Mouse (Mus musculus): ENCODE measurements around the gene Capn5. TPM values are rescaled to one million over a fixed set of nuclear protein-coding genes. Genes with fewer than 3 reads are reported as not detected.

Capn5 gene
- 24.1 and 26.1 TPM in 2 replicates for polyA plus RNA-seq (2015; fragmentation: Nextera tagmentation; extraction: Ambion mirVana)

GRCm38 (mm10) chr7:98177929-98178559 is at the start of gene Capn5:
Gene Capn5 (minus strand): TSS chr7:98178274.

GRCm38 (mm10) chr7:98199381-98199780 is 21.3 kb upstream of the Capn5 start, which contains the start of gene B3gnt6:
Gene B3gnt6 (minus strand): TSS chr7:98199481.

GRCm38 (mm10) chr7:98145402-98145801 is 32.7 kb downstream of the Capn5 start, which contains the start of gene Omp:
Gene Omp (minus strand): TSS chr7:98145502.

GRCm38 (mm10) chr7:98119179-98119960 is 58.7 kb downstream of the Capn5 start, which contains the start of gene Myo7a:
Gene Myo7a (minus strand): TSS chr7:98119524.

Other genes with a start within 250 kb of the Capn5 start
- gene Myo7a, start 58.8 kb downstream of the Capn5 start, polyA plus RNA-seq (2015; fragmentation: Nextera tagmentation; extraction: Ambion mirVana), result 7.6 and 8.0 TPM in 2 replicates
- 1.1 and 1.6 TPM in 2 replicates for gene Omp, start 32.8 kb downstream of the Capn5 start, polyA plus RNA-seq (2015; fragmentation: Nextera tagmentation; extraction: Ambion mirVana)
- gene B3gnt6, start 21.2 kb upstream of the Capn5 start, polyA plus RNA-seq (2015; fragmentation: Nextera tagmentation; extraction: Ambion mirVana), result not detected in 2 replicates
- gene Acer3, start 142.9 kb upstream of the Capn5 start, polyA plus RNA-seq (2015; fragmentation: Nextera tagmentation; extraction: Ambion mirVana), result 34.2 and 35.7 TPM in 2 replicates
- gene Tsku, start 183.1 kb upstream of the Capn5 start, polyA plus RNA-seq (2015; fragmentation: Nextera tagmentation; extraction: Ambion mirVana), result 7.9 and 8.6 TPM in 2 replicates